Mouse (Mus musculus) monocyte, adult 5-6 weeks (primary cell): ENCODE data around the gene Heatr3. TPM values are rescaled to one million over a fixed set of nuclear protein-coding genes. Genes with fewer than 3 reads are reported as not detected.

Experiments used
- ATAC-seq: fragments of 153-309, 156-312 bp; replicated peaks from 2 replicates; pipeline ENCODE4 v1.8.0; 2017; ENCODE audit warnings: mild to moderate bottlenecking; ENCODE audit not compliant: low TSS enrichment, insufficient number of reproducible peaks, severe bottlenecking, poor library complexity, low FRiP score
- total RNA-seq: library from RNA; stranded (forward); fragments of 200-1000, 200-491, 200-594 nt; gene quantifications from 3 replicates; pipeline ENCODE4 v1.2.3, GENCODE M21; 2017

Gene Heatr3
- total RNA-seq: 7.2 to 19.1 TPM (median 8.4 TPM) in 3 replicates

GRCm38 (mm10) chr8:88137748-88138484 is at the start of gene Heatr3:
Heatr3 (plus strand) TSS chr8:88137855.
- peak; percentile 91 for ATAC-seq

GRCm38 (mm10) chr8:88088006-88088405 is 49.6 kb upstream of the Heatr3 start:
- ATAC-seq: no peak

- ATAC-seq: no peak
Measured at GRCm38 (mm10) chr8:88091661-88092060, 46.0 kb upstream of the Heatr3 start.

- no peak for ATAC-seq
Measured at GRCm38 (mm10) chr8:88093367-88093766, 44.3 kb upstream of the Heatr3 start.

GRCm38 (mm10) chr8:88098856-88099255 is 38.8 kb upstream of the Heatr3 start:
- no peak; the same call in 1 of the 2 replicates for ATAC-seq

- 0 out of 2 replicates have a peak, but pooled peaks have one; percentile 53 for ATAC-seq
Measured at GRCm38 (mm10) chr8:88099526-88099925, 38.1 kb upstream of the Heatr3 start.

- no peak for ATAC-seq
Measured at GRCm38 (mm10) chr8:88109241-88109640, 28.4 kb upstream of the Heatr3 start.

GRCm38 (mm10) chr8:88118456-88119036 is 19.1 kb upstream of the Heatr3 start, which contains the start of gene Cnep1r1:
Cnep1r1 (plus strand) TSS chr8:88118769.
- peak; percentile 98 for ATAC-seq

GRCm38 (mm10) chr8:88119076-88119475 is 18.6 kb upstream of the Heatr3 start:
- ATAC-seq: no peak

GRCm38 (mm10) chr8:88124850-88125249 is 12.8 kb upstream of the Heatr3 start:
- ATAC-seq: no peak

GRCm38 (mm10) chr8:88129397-88129796 is 8.3 kb upstream of the Heatr3 start:
- no peak for ATAC-seq

- no peak for ATAC-seq
Measured at GRCm38 (mm10) chr8:88130754-88131317, 6.8 kb upstream of the Heatr3 start.

- ATAC-seq: no peak
Measured at GRCm38 (mm10) chr8:88139256-88139655, 1.6 kb downstream of the Heatr3 start.

- ATAC-seq: no peak
Measured at GRCm38 (mm10) chr8:88141629-88142028, 4.0 kb downstream of the Heatr3 start.

- no peak for ATAC-seq
Measured at GRCm38 (mm10) chr8:88144041-88144440, 6.4 kb downstream of the Heatr3 start.

- no peak for ATAC-seq
Measured at GRCm38 (mm10) chr8:88150910-88151371, 13.3 kb downstream of the Heatr3 start.

GRCm38 (mm10) chr8:88160237-88160995 is 22.8 kb downstream of the Heatr3 start:
- ATAC-seq: no peak

GRCm38 (mm10) chr8:88161439-88161838 is 23.8 kb downstream of the Heatr3 start:
- peak; percentile 78; the same call in 1 of the 2 replicates for ATAC-seq

- peak; percentile 47; the same call in 1 of the 2 replicates for ATAC-seq
Measured at GRCm38 (mm10) chr8:88175264-88175663, 37.6 kb downstream of the Heatr3 start.
